Mouse (Mus musculus) c-Kit-positive CD71-negative TER-119-negative erythroid progenitor cells, embryonic 14.5 days (primary cell): ENCODE results near the gene Vmn1r65.
"Not testable (repeated sequence)": the region's sequence is repeated elsewhere in the genome, so short reads cannot be mapped to it uniquely, and the experiment has no call there.

ENCODE experiments used
- DNase-seq: peaks from one replicate; pipeline ENCODE4 v3.0.0-alpha.2; 2013; ENCODE audit warnings: low read depth

Gene Vmn1r65

GRCm38 (mm10) chr7:6010910-6011309 lies at the start of gene Vmn1r65:
Vmn1r65 (minus strand) TSS chr7:6011010.
- DNase-seq = no peak

GRCm38 (mm10) chr7:6044861-6045260 lies 34.1 kb upstream of the Vmn1r65 start, which contains the start of gene Nlrp4c:
Nlrp4c (plus strand) TSS chr7:6045161.
- DNase-seq = no peak

- not testable (repeated sequence) for DNase-seq
Observed at GRCm38 (mm10) chr7:5982426-5982825, 28.4 kb downstream of the Vmn1r65 start.

- not testable (repeated sequence) for DNase-seq
Observed at GRCm38 (mm10) chr7:5972546-5972945, 38.3 kb downstream of the Vmn1r65 start.
